Mouse (Mus musculus) midbrain, postnatal 0 days (tissue): ENCODE measurements around the gene Lag3. TPM values are rescaled to one million over a fixed set of nuclear protein-coding genes. Genes with fewer than 3 reads are reported as not detected.

Source experiments
- ATAC-seq: fragments of 200-750 bp; cut with Nextera tagmentation; 2 replicates; pipeline ENCODE4 v1.8.0; 2017; ENCODE audit warnings: moderate number of reproducible peaks, mild to moderate bottlenecking, moderate TSS enrichment, moderate library complexity; ENCODE audit not compliant: low FRiP score
- DNase-seq: peaks from one replicate; pipeline ENCODE4 v3.0.0-alpha.2; 2015; ENCODE audit warnings: low spot score
- H3K27ac ChIP-seq: fragments of 300-500 bp; sonication (generic); 2 replicates; pipeline ENCODE4 v1.5.1; 2014; ENCODE audit warnings: low read depth, mild to moderate bottlenecking, low read length, mixed read lengths
- H3K27me3 ChIP-seq: fragments of 300-500 bp; sonication (generic); 2 replicates; pipeline ENCODE4 v1.6.1; 2014; ENCODE audit warnings: low read length, control low read depth, mixed read lengths; ENCODE audit not compliant: insufficient read depth
- H3K36me3 ChIP-seq: fragments of 300-500 bp; sonication (generic); 2 replicates; pipeline ENCODE4 v1.6.1; 2014; ENCODE audit warnings: low read length, control low read depth, mixed read lengths; ENCODE audit not compliant: insufficient read depth
- H3K4me1 ChIP-seq: fragments of 300-500 bp; sonication (generic); 2 replicates; pipeline ENCODE4 v1.6.1; 2014; ENCODE audit warnings: mild to moderate bottlenecking, control low read depth, antibody characterized with exemption, low read length, mixed read lengths; ENCODE audit not compliant: insufficient read depth
- H3K4me2 ChIP-seq: fragments of 300-500 bp; sonication (generic); 2 replicates; pipeline ENCODE4 v1.6.1; 2014; ENCODE audit warnings: low read depth, mild to moderate bottlenecking, low read length, mixed read lengths; ENCODE audit not compliant: poor library complexity, severe bottlenecking
- H3K4me3 ChIP-seq: fragments of 300-500 bp; sonication (generic); 2 replicates; pipeline ENCODE4 v1.5.1; 2014; ENCODE audit warnings: low read depth, mild to moderate bottlenecking, low read length, moderate library complexity
- H3K9ac ChIP-seq: fragments of 300-500 bp; sonication (generic); replicated peaks from 2 replicates; pipeline ENCODE4 v1.6.1; 2014; ENCODE audit warnings: mild to moderate bottlenecking, low read length, moderate library complexity, mixed read lengths; ENCODE audit not compliant: poor library complexity, severe bottlenecking
- H3K9me3 ChIP-seq: fragments of 300-500 bp; sonication (generic); 2 replicates; pipeline ENCODE4 v1.6.1; 2016; ENCODE audit warnings: low read length, control low read depth
- CTCF ChIP-seq: IDR thresholded peaks from 2 replicates; pipeline ENCODE4 v1.5.1; 2016; ENCODE audit warnings: antibody characterized with exemption, mild to moderate bottlenecking
- WGBS: fragments of 180-500 bp; shearing (Covaris S2); extraction: QIAGEN DNeasy Blood & Tissue Kit; methylation state at CpG from one replicate; pipeline ENCODE4 v1.1.7; 2014; 5-methylcytosine and 5-hydroxymethylcytosine counted together
- polyA plus RNA-seq: library from polyadenylated mRNA; unstranded; fragments of >200 nt; fragmentation: Nextera tagmentation; extraction: Ambion mirVana; gene quantifications from 2 replicates; pipeline ENCODE4 v1.2.1, GENCODE M21; 2015
- total RNA-seq: library from RNA; depleted of rRNA; stranded (reverse); fragments of >200 nt; gene quantifications from 2 replicates; pipeline ENCODE4 v1.2.3, GENCODE M21; 2014

Gene Lag3
- total and polyA plus RNA-seq, 2 experiments from 2014 or later = 1.1 to 2.8 TPM

DNA sequence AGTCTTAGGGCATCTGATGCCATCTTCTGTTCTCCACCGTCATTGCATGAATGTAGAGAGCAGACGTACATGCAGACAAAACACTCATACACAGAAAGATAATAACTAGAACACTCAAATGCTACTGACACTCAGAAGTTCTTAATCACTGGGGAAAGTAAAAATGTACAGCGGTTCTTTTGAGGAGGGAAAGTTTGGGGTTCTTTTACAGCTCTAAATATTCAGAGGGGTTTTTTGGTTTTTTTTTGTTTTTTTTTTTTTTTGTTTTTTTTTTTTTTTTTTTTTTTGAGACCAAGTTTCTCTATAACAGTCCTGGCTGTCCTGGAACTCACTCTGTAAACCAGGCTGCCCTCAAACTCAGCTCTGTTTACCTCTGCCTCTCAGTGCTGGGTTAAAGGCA, 21.6 kb upstream of the Lag3 start:
- Histone ChIP-seq H3K9me3 (no peaks in the 10 kb centered on the region), H3K27ac (no peak overlapping the region), H3K4me1 (peaks cover 7% of the 10 kb centered on the region), H3K4me3 (no peak overlapping the region), H3K36me3 (peaks cover 39% of the 10 kb centered on the region), H3K4me2 (no peak overlapping the region), H3K27me3 (no peaks in the 10 kb centered on the region), H3K9ac (no peak overlapping the region)
- 88% methylated on average over 3 of the region's 3 CpGs for WGBS
- ATAC-seq (no peak), DNase-seq (no peak)
- 0 out of 2 replicates have a peak, but pooled peaks have one; percentile 4 for TF ChIP-seq CTCF

DNA sequence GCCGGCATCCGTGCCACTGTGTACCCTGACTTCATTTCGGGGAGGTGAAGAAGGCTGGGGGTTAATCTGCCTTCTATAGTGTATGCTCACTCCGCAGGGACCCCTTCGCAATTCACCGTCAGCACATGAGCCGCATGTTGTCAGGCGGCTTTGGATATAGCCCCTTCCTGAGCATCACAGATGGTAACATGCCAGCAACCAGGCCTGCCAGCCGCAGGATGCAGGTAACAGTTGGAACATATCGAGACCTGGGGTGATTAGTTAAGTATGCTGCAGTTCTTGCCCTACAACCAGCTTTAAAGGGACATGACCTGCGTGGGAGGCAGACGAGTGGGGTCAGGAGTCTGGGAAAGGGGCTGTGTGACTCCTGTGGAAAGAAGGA, 20.8 kb upstream of the Lag3 start:
- 43% methylated on average over 12 of the region's 12 CpGs for WGBS

DNA sequence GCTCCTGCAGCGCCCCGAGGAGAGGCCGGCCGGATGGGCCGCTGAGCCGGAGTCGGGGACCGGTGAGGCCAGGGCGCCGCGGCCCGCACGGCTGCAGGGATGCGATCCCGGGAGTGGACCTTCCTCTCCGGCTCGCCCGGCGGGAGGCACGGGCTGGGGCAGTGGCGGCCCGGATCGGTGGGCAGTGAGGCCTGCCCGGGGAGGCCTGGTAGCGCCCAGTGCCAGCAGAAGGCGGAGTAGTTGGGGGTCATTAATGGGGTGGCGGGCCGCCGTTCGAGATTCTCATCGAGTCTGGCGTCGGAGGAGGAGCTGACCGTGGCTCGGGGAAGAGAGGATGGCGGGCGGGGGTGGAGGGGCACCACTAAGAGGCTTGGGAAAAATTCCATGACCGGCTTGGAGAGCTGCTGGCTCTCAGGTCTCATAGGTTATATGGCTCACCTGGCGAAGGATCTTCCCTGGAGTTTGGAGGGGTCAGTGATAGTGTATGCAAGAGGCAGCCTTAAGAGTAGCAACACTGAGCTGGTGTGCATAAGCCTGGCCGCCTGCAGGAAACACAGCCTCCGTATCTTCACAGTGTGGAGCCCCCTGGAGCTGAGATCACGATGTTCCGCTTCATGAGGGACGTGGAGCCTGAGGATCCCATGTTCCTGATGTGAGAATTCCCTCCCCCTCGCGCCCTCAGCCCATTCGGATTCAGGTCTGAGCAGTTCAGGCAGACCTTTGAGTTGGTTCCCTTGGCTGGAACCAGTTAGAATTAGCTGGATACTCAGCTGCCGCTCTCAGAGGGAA, 20.2 kb upstream of the Lag3 start:
- no peaks in the 10 kb centered on the region for H3K27me3 ChIP-seq
- H3K36me3 ChIP-seq = peaks cover 25% of the 10 kb centered on the region
- H3K4me3 ChIP-seq = peak overlapping the region; percentile 89
- peak overlapping the region; percentile 99 for H3K27ac ChIP-seq
- no peaks in the 10 kb centered on the region for H3K9me3 ChIP-seq
- DNase-seq (peak; percentile 60), ATAC-seq (peak; percentile 35)
- peak; percentile 63 for TF ChIP-seq CTCF
- peaks cover 7% of the 10 kb centered on the region for H3K4me1 ChIP-seq
- 1% methylated on average over 41 of the region's 48 CpGs for WGBS
- peak overlapping the region; percentile 97 for H3K9ac ChIP-seq
- peak overlapping the region; percentile 87 for H3K4me2 ChIP-seq

More for the DNA sequence above, 20.8 kb upstream of the Lag3 start:
- Histone ChIP-seq H3K9ac (peak overlapping the region; percentile 97), H3K27ac (peak overlapping the region; percentile 99), H3K4me3 (peak overlapping the region; percentile 89), H3K4me2 (peak overlapping the region; percentile 87), H3K27me3 (no peaks in the 10 kb centered on the region), H3K36me3 (peaks cover 31% of the 10 kb centered on the region), H3K4me1 (peaks cover 7% of the 10 kb centered on the region), H3K9me3 (no peaks in the 10 kb centered on the region)
- no peak for ATAC-seq
- TF ChIP-seq CTCF = no peak
- no peak for DNase-seq

DNA sequence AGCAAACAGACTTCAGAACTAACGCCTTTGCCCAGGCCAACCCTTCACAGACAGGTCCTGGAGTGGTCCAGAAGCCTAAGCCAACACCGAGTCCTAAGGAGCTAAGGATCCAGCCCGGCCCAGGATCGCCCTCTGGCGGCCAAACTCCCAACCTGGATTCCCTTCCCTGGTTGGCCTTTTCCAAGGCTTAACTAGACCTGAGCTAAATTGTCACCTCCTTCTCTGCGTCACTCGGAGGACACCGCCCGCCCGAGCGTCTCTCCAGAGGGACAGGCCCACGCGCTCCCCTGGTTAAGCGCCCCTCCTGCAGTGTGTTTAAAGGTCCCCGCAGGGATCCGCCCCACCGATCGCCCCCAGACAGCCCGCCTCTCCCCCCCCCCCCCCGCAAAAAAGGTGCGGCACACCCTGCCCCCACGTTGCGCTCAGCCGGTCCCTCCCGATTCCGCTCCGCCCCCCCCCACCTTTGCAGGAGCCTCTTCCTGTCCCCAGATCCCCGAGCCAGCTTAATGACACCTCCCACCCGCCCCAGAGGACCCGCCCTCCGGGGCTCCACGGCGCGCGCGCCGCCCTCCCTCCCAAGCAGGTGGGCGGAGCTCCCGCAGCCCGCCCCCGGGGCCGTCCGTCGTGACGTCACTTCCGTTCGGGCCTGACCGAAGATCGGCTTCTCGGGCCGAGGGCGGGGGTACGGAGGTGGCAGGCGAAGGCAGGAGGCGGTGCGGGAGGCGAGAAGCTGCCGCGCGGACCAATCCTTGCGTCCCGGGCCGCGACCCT, 19.4 kb upstream of the Lag3 start, which contains the start of gene Mlf2:
Gene Mlf2 (plus strand): TSS at position 633 of the 771 bp plus-strand sequence.
- peak within 1 kb of the TSS; percentile 89 for H3K4me3 ChIP-seq
- peak; percentile 98 for DNase-seq
- peaks cover 7% of the 10 kb centered on the region for H3K4me1 ChIP-seq
- H3K9ac ChIP-seq = peak within 1 kb of the TSS; percentile 97
- under 1% methylated on average over 47 of the region's 64 CpGs for WGBS
- H3K27ac ChIP-seq = peak within 1 kb of the TSS; percentile 99
- H3K9me3 ChIP-seq = no peaks in the 10 kb centered on the region
- H3K4me2 ChIP-seq = peak within 1 kb of the TSS; percentile 87
- no peaks in the 10 kb centered on the region for H3K27me3 ChIP-seq
- TF ChIP-seq CTCF = peak; percentile 99
- peaks cover 17% of the 10 kb centered on the region for H3K36me3 ChIP-seq
- ATAC-seq = peak; percentile 93

DNA sequence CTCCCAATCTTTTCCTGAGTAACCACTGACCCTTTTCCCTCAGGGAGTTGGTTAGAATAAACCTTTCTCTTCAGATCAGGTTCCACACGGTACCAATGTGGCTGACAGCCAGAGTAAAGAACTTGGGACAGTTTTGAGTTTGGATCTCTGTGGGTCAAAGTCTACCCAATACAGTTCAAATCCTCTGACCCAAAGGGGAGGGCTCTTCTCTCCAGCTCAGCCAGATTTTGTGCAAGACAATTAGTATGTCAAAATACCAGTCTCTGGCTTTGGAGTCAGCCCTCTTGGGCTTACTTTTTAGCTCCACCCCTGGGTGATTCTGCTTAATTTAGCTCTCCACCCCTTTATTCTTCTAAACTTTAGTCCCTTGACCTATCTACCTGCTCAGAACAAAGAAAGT, 18.7 kb upstream of the Lag3 start:
- 20% methylated on average over 1 of the region's 1 CpGs for WGBS
- Histone ChIP-seq H3K36me3 (peaks cover 11% of the 10 kb centered on the region), H3K27ac (peak overlapping the region; percentile 99; the same call in 1 of the 2 replicates), H3K9me3 (no peaks in the 10 kb centered on the region), H3K4me2 (peak overlapping the region; percentile 43), H3K27me3 (no peaks in the 10 kb centered on the region), H3K4me1 (peaks cover 7% of the 10 kb centered on the region), H3K4me3 (peak overlapping the region; percentile 89; the same call in 1 of the 2 replicates), H3K9ac (no peak overlapping the region)
- ATAC-seq (no peak), DNase-seq (no peak)
- TF ChIP-seq CTCF = no peak
